Mouse (Mus musculus) heart, embryonic 12.5 days (tissue): Measurements from ENCODE around the gene Hectd4. TPM values are rescaled to one million over a fixed set of nuclear protein-coding genes. Genes with fewer than 3 reads are reported as not detected.

ENCODE experiments used
- ATAC-seq: fragments of 200-750 bp; cut with Nextera tagmentation; 2 replicates; pipeline ENCODE4 v1.8.0; 2017; ENCODE audit warnings: moderate TSS enrichment, moderate library complexity; ENCODE audit not compliant: insufficient number of reproducible peaks, low FRiP score
- H3K27ac ChIP-seq: fragments of 300-500 bp; sonication (generic); 2 replicates; pipeline ENCODE4 v1.5.1; 2016; ENCODE audit warnings: mild to moderate bottlenecking, moderate library complexity; ENCODE audit not compliant: poor library complexity, severe bottlenecking
- H3K27me3 ChIP-seq: fragments of 300-500 bp; sonication (generic); replicated peaks from 2 replicates; pipeline ENCODE4 v1.6.1; 2016; ENCODE audit warnings: mild to moderate bottlenecking, moderate library complexity
- H3K36me3 ChIP-seq: fragments of 300-500 bp; sonication (generic); 2 replicates; pipeline ENCODE4 v1.6.1; 2016; ENCODE audit warnings: mild to moderate bottlenecking, moderate library complexity
- H3K4me1 ChIP-seq: fragments of 300-500 bp; sonication (generic); replicated peaks from 2 replicates; pipeline ENCODE4 v1.6.1; 2016; ENCODE audit warnings: mild to moderate bottlenecking
- H3K4me2 ChIP-seq: fragments of 300-500 bp; sonication (generic); 2 replicates; pipeline ENCODE4 v1.6.1; 2016; ENCODE audit warnings: mild to moderate bottlenecking, moderate library complexity
- H3K4me3 ChIP-seq: fragments of 300-500 bp; sonication (generic); 2 replicates; pipeline ENCODE4 v1.5.1; 2016; ENCODE audit warnings: mild to moderate bottlenecking
- H3K9ac ChIP-seq: fragments of 300-500 bp; sonication (generic); 2 replicates; pipeline ENCODE4 v1.6.1; 2016; ENCODE audit warnings: mild to moderate bottlenecking, moderate library complexity
- H3K9me3 ChIP-seq: fragments of 300-500 bp; sonication (generic); replicated peaks from 2 replicates; pipeline ENCODE4 v1.6.1; 2016; ENCODE audit warnings: mild to moderate bottlenecking, moderate library complexity
- WGBS: fragments of 180-500 bp; shearing (Covaris S2); methylation state at CpG from one replicate; pipeline ENCODE4 v1.1.7; 2016; 5-methylcytosine and 5-hydroxymethylcytosine counted together
- polyA plus RNA-seq: library from polyadenylated mRNA; unstranded; fragments of >200 nt; fragmentation: Nextera tagmentation; extraction: Ambion mirVana; gene quantifications from 2 replicates; pipeline ENCODE4 v1.2.1, GENCODE M21; 2016

The Hectd4 gene
- polyA plus RNA-seq, 1 experiment from 2014 or later, result 6.8 TPM

- Histone ChIP-seq H3K27ac (peak overlapping the region; percentile 92), H3K4me2 (peak overlapping the region; percentile 79), H3K9ac (peak overlapping the region; percentile 90), H3K9me3 (peaks cover 4% of the 10 kb centered on the region), H3K27me3 (no peaks in the 10 kb centered on the region), H3K4me3 (peak overlapping the region; percentile 84), H3K36me3 (peaks cover 33% of the 10 kb centered on the region), H3K4me1 (peaks cover 24% of the 10 kb centered on the region)
- WGBS, result 2% methylated on average over 47 of the region's 47 CpGs
- ATAC-seq, result peak; percentile 74
Measured at GRCm38 (mm10) chr5:121384757-121385460, 164.9 kb downstream of the Hectd4 start.

GRCm38 (mm10) chr5:121385461-121386119 lies 165.6 kb downstream of the Hectd4 start, which contains the start of gene Trafd1:
Trafd1 (minus strand) TSS chr5:121385632.
- H3K4me3 ChIP-seq, result peak within 1 kb of the TSS; percentile 84
- H3K9me3 ChIP-seq, result peaks cover 4% of the 10 kb centered on the region
- H3K4me2 ChIP-seq, result peak within 1 kb of the TSS; percentile 79
- no peaks in the 10 kb centered on the region for H3K27me3 ChIP-seq
- peak within 1 kb of the TSS; percentile 90 for H3K9ac ChIP-seq
- peak within 1 kb of the TSS; percentile 92 for H3K27ac ChIP-seq
- 1% methylated on average over 37 of the region's 45 CpGs for WGBS
- H3K4me1 ChIP-seq, result peaks cover 24% of the 10 kb centered on the region
- H3K36me3 ChIP-seq, result peaks cover 27% of the 10 kb centered on the region
- peak; percentile 95 for ATAC-seq

- no peaks in the 10 kb centered on the region for H3K27me3 ChIP-seq
- peak overlapping the region; percentile 46; the same call in 1 of the 2 replicates for H3K9ac ChIP-seq
- peaks cover 24% of the 10 kb centered on the region for H3K4me1 ChIP-seq
- peaks cover 20% of the 10 kb centered on the region for H3K36me3 ChIP-seq
- H3K9me3 ChIP-seq, result no peaks in the 10 kb centered on the region
- H3K4me2 ChIP-seq, result peak overlapping the region; percentile 79
- peak overlapping the region; percentile 84 for H3K4me3 ChIP-seq
- H3K27ac ChIP-seq, result no peak overlapping the region
- whole genome bisulfite sequencing, result 33% methylated on average over 22 of the region's 22 CpGs
- no peak for ATAC-seq
Measured at GRCm38 (mm10) chr5:121386120-121386909, 166.3 kb downstream of the Hectd4 start.

- H3K9me3 ChIP-seq, result no peaks in the 10 kb centered on the region
- no peak overlapping the region for H3K27ac ChIP-seq
- ATAC-seq, result no peak
- no peaks in the 10 kb centered on the region for H3K27me3 ChIP-seq
- H3K4me2 ChIP-seq, result no peak overlapping the region
- H3K4me3 ChIP-seq, result no peak overlapping the region
- peaks cover 24% of the 10 kb centered on the region for H3K4me1 ChIP-seq
- peaks cover 13% of the 10 kb centered on the region for H3K36me3 ChIP-seq
- 49% methylated on average over 4 of the region's 4 CpGs for WGBS
- H3K9ac ChIP-seq, result no peak overlapping the region
Measured at GRCm38 (mm10) chr5:121387126-121387525, 167.1 kb downstream of the Hectd4 start.

- H3K36me3 ChIP-seq, result no peaks in the 10 kb centered on the region
- H3K4me3 ChIP-seq, result no peak overlapping the region
- H3K9me3 ChIP-seq, result no peaks in the 10 kb centered on the region
- 73% methylated on average over 7 of the region's 7 CpGs for WGBS
- H3K27ac ChIP-seq, result no peak overlapping the region
- no peak overlapping the region for H3K9ac ChIP-seq
- ATAC-seq, result no peak
- H3K27me3 ChIP-seq, result no peaks in the 10 kb centered on the region
- H3K4me2 ChIP-seq, result no peak overlapping the region
- H3K4me1 ChIP-seq, result peaks cover 20% of the 10 kb centered on the region
Measured at GRCm38 (mm10) chr5:121389106-121389505, 169.1 kb downstream of the Hectd4 start.

GRCm38 (mm10) chr5:121389691-121390090 lies 169.7 kb downstream of the Hectd4 start:
- Histone ChIP-seq H3K27ac (no peak overlapping the region), H3K9ac (no peak overlapping the region), H3K9me3 (no peaks in the 10 kb centered on the region), H3K36me3 (no peaks in the 10 kb centered on the region), H3K4me2 (no peak overlapping the region), H3K27me3 (no peaks in the 10 kb centered on the region), H3K4me1 (peaks cover 15% of the 10 kb centered on the region; the same call in 1 of the 2 replicates), H3K4me3 (no peak overlapping the region)
- no peak for ATAC-seq

- ATAC-seq, result no peak
- Histone ChIP-seq H3K4me2 (no peak overlapping the region), H3K4me3 (no peak overlapping the region), H3K36me3 (no peaks in the 10 kb centered on the region), H3K27ac (no peak overlapping the region), H3K9ac (no peak overlapping the region), H3K27me3 (no peaks in the 10 kb centered on the region), H3K4me1 (peaks cover 4% of the 10 kb centered on the region; the same call in 1 of the 2 replicates), H3K9me3 (no peaks in the 10 kb centered on the region)
- 56% methylated on average over 16 of the region's 16 CpGs for WGBS
Measured at GRCm38 (mm10) chr5:121392667-121393380, 172.8 kb downstream of the Hectd4 start.

- Histone ChIP-seq H3K4me2 (no peak overlapping the region), H3K27me3 (no peaks in the 10 kb centered on the region), H3K4me1 (peaks cover 4% of the 10 kb centered on the region; the same call in 1 of the 2 replicates), H3K4me3 (no peak overlapping the region), H3K9ac (no peak overlapping the region), H3K27ac (no peak overlapping the region), H3K9me3 (no peaks in the 10 kb centered on the region), H3K36me3 (no peaks in the 10 kb centered on the region)
- WGBS, result 81% methylated on average over 3 of the region's 3 CpGs
- ATAC-seq, result no peak
Measured at GRCm38 (mm10) chr5:121393402-121393801, 173.4 kb downstream of the Hectd4 start.

GRCm38 (mm10) chr5:121395621-121396020 lies 175.6 kb downstream of the Hectd4 start:
- H3K27ac ChIP-seq, result no peak overlapping the region
- H3K9ac ChIP-seq, result no peak overlapping the region
- no peaks in the 10 kb centered on the region for H3K27me3 ChIP-seq
- H3K4me1 ChIP-seq, result peaks cover 21% of the 10 kb centered on the region
- H3K4me2 ChIP-seq, result no peak overlapping the region
- H3K9me3 ChIP-seq, result no peaks in the 10 kb centered on the region
- H3K36me3 ChIP-seq, result no peaks in the 10 kb centered on the region
- 80% methylated on average over 5 of the region's 5 CpGs for WGBS
- H3K4me3 ChIP-seq, result no peak overlapping the region
- ATAC-seq, result no peak

GRCm38 (mm10) chr5:121397187-121398145 lies 177.4 kb downstream of the Hectd4 start, which contains the start of gene Naa25:
Naa25 (plus strand) TSS chr5:121397936.
- H3K9ac ChIP-seq, result peak within 1 kb of the TSS; percentile 94
- H3K27me3 ChIP-seq, result no peaks in the 10 kb centered on the region
- H3K27ac ChIP-seq, result peak within 1 kb of the TSS; percentile 76
- WGBS, result 10% methylated on average over 53 of the region's 53 CpGs
- peak; percentile 95 for ATAC-seq
- H3K4me1 ChIP-seq, result peaks cover 21% of the 10 kb centered on the region
- H3K36me3 ChIP-seq, result peaks cover 2% of the 10 kb centered on the region; the same call in 1 of the 2 replicates
- peak within 1 kb of the TSS; percentile 96 for H3K4me3 ChIP-seq
- no peaks in the 10 kb centered on the region for H3K9me3 ChIP-seq
- peak within 1 kb of the TSS; percentile 97 for H3K4me2 ChIP-seq
